Mouse (Mus musculus) megakaryocyte, embryonic 14.5 days (primary cell): ENCODE results near the gene Lce3f.

Experiments
- FLI1 ChIP-seq: IDR thresholded peaks from 2 replicates; pipeline ENCODE4 v1.6.1; 2012; ENCODE audit warnings: low read length, inconsistent platforms, mixed read lengths
- GATA1 ChIP-seq: IDR thresholded peaks from 3 replicates; pipeline ENCODE4 v1.6.1; 2012; ENCODE audit warnings: mixed read lengths, low read length, inconsistent platforms, borderline replicate concordance

DNA sequence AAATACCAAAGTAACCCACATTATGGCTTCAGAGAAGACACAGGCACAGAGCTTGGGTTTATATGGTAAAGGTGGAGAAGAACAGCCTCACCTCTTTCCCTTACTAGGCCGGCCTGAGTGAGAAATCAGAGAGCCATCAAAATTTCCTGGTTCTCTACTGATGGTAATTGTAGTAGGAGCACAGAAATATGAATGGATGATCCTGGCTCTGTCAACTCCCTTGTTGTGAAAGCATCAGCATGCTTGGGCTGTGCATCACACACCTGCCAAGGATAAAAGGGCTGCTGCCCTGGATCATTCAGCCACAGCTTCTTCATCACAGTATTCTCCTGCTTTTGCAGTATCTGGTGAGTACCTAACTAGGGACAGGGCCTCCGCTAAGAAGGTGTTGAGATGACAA lies 25.3 kb upstream of the Lce3f start, which contains the start of gene Lce3e:
- no peak for TF ChIP-seq GATA1
- no peak for TF ChIP-seq FLI1
